Mouse (Mus musculus): ENCODE data around the gene Fyn.

- TF ChIP-seq POLR2A (IDR thresholded peaks at IDR 0.05; ENCODE audit: extremely low read depth, insufficient read depth, low read length) (no peak), CTCF (IDR thresholded peaks at IDR 0.05; ENCODE audit: extremely low read depth, insufficient read depth, low read length) (no peak)
Measured at GRCm38 (mm10) chr10:39516541-39517133, 148.0 kb downstream of the Fyn start.

Measured in cortical plate, adult 2 months (tissue).